Comparison of ENCODE assay signal across 11 mouse cellular contexts in the genomic region with DNA sequence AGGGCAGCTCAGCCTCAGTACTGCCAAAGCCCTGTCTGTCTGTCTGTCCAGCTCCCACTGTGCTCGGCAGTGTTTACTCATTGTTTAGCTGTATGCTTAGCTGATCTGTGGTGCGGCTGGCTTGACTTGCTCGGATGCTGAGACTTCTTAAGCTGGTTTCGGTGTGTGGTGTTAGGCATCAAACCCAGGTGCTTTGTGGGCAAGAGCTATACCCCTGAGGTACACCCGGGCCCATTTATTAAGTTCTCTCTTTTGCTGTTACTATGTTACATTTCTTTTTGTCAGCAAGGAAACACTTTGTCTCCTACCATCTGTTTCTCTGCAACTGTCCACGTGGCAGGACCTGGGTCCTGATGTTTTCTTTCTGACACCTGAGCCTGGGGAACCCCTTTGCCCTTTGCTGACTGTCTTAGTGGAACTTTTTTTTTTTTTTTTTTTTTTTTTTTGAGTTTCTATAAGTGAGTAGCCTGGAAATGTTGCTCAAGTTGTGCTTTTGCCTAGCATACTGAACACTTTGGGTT.
DNase-seq lines count a peak whose midpoint lies in the region; ATAC-seq and TF ChIP-seq lines count a peak whose summit lies in the region.
"Had no signal": no experiment of that assay in that cellular context is flagged by ENCODE, and none has a peak within 500 bp of the region (broad histone marks: within the 10 kb centered on the region; RNA-seq: fewer than 3 reads in every experiment).

No protein-coding gene starts in this region.

- H3K9me3 ChIP-seq in kidney, embryonic 14.5 days (ENCODE audit: control insufficient read depth, low read length): no peaks in the 10 kb centered on the region
- H3K9me3 ChIP-seq in limb, embryonic 13.5 days: no peaks in the 10 kb centered on the region
- H3K9me3 ChIP-seq: forebrain, embryonic 15.5 days; heart, embryonic 12.5 days had no signal

- H3K36me3 ChIP-seq in kidney, embryonic 14.5 days (ENCODE audit: control insufficient read depth, insufficient read depth, low read length): no peaks in the 10 kb centered on the region
- H3K36me3 ChIP-seq in limb, embryonic 13.5 days: no peaks in the 10 kb centered on the region
- H3K36me3 ChIP-seq: forebrain, embryonic 15.5 days; heart, embryonic 12.5 days had no signal

- TF ChIP-seq CTCF in bone marrow, adult 2 months (IDR thresholded peaks at IDR 0.05; ENCODE audit: control insufficient read depth, insufficient read depth, low read length): no peak

- WGBS in kidney, embryonic 14.5 days: 49% methylated on average over 6 of the region's 6 CpGs
- 40% methylated on average over 6 of the region's 6 CpGs for WGBS in bone marrow, adult 2 months
- 59% methylated on average over 6 of the region's 6 CpGs for WGBS in limb, embryonic 13.5 days

- no peaks in the 10 kb centered on the region for H3K27me3 ChIP-seq in kidney, embryonic 14.5 days (ENCODE audit: control insufficient read depth, insufficient read depth, low read length)
- no peaks in the 10 kb centered on the region for H3K27me3 ChIP-seq in limb, embryonic 13.5 days
- H3K27me3 ChIP-seq: forebrain, embryonic 15.5 days; heart, embryonic 12.5 days had no signal

- peak overlapping the region; percentile 55; the same call in 1 of the 2 replicates for H3K27ac ChIP-seq in kidney, embryonic 14.5 days (ENCODE audit: low read depth, low read length)
- peak overlapping the region; percentile 36 for H3K27ac ChIP-seq in bone marrow, adult 2 months (ENCODE audit: control insufficient read depth, insufficient read depth, low read depth, low read length, poor library complexity)
- H3K27ac ChIP-seq in limb, embryonic 13.5 days: peak overlapping the region; percentile 63; the same call in 1 of the 2 replicates
- H3K27ac ChIP-seq: forebrain, embryonic 15.5 days had no signal

- H3K4me3 ChIP-seq in kidney, embryonic 14.5 days (ENCODE audit: low read length): no peak overlapping the region
- no peak overlapping the region for H3K4me3 ChIP-seq in bone marrow, adult 2 months (replicated peaks; ENCODE audit: control insufficient read depth, low read depth, low read length)
- H3K4me3 ChIP-seq in limb, embryonic 13.5 days: no peak overlapping the region
- H3K4me3 ChIP-seq: forebrain, embryonic 15.5 days; heart, embryonic 12.5 days had no signal

- peaks cover 16% of the 10 kb centered on the region; the same call in 1 of the 2 replicates for H3K4me1 ChIP-seq in kidney, embryonic 14.5 days (ENCODE audit: control insufficient read depth, insufficient read depth, low read length)
- H3K4me1 ChIP-seq in bone marrow, adult 2 months (ENCODE audit: control insufficient read depth, insufficient read depth, low read length): peaks cover 23% of the 10 kb centered on the region
- peaks cover 46% of the 10 kb centered on the region for H3K4me1 ChIP-seq in limb, embryonic 13.5 days

- TF ChIP-seq POLR2A in bone marrow, adult 2 months (IDR thresholded peaks at IDR 0.05; ENCODE audit: borderline replicate concordance, control insufficient read depth, low read depth, low read length): no peak

- no peak for DNase-seq in kidney, adult 9 months
- DNase-seq in CD4-positive helper T cell, adult 2 months (ENCODE audit: low read depth, low spot score): peak; percentile 64
- no peak for DNase-seq in layer of hippocampus, adult 8-10 months (ENCODE audit: low spot score in 2 of 2)
- DNase-seq in frontal cortex, postnatal 14 days (ENCODE audit: low spot score in 2 of 2): no peak
- DNase-seq in right cerebral cortex, adult 18-20 months: no peak
- DNase-seq: layer of hippocampus, postnatal 36 days had no signal

- no peak overlapping the region for H3K4me2 ChIP-seq in kidney, embryonic 14.5 days (replicated peaks; ENCODE audit: low read depth, low read length)
- H3K4me2 ChIP-seq in limb, embryonic 13.5 days (replicated peaks): peak overlapping the region; percentile 28
- H3K4me2 ChIP-seq: forebrain, embryonic 15.5 days; heart, embryonic 12.5 days had no signal

- H3K9ac ChIP-seq in kidney, embryonic 14.5 days (ENCODE audit: low read depth, low read length): no peak overlapping the region
- H3K9ac ChIP-seq in limb, embryonic 13.5 days: no peak overlapping the region
- H3K9ac ChIP-seq: forebrain, embryonic 15.5 days; heart, embryonic 12.5 days had no signal

- peak; percentile 24; the same call in 1 of the 2 replicates for ATAC-seq in kidney, embryonic 14.5 days (ENCODE audit: low FRiP score, low TSS enrichment)
- no peak for ATAC-seq in limb, embryonic 13.5 days (ENCODE audit: low FRiP score, low read depth)
- ATAC-seq: forebrain, embryonic 15.5 days had no signal
